Mouse (Mus musculus): ENCODE measurements at regions not wholly inside any gene's neighbourhood (a gene's known extent, or its start where the extent isn't known, plus 50 kb on each side); places are given as distances from the start of the nearest gene placed in this dataset.

GRCm38 (mm10) chr5:111958226-111958625, 224.5 kb downstream of the Gm26897 start:
- Histone ChIP-seq H3K4me1 (ENCODE audit: insufficient read depth, low read length) (0 out of 2 replicates have a peak, but pooled peaks cover 4% of the 10 kb centered on the region), H3K9me3 (ENCODE audit: low read length) (no peaks in the 10 kb centered on the region), H3K9ac (replicated peaks; ENCODE audit: low read length, poor library complexity, severe bottlenecking) (no peak overlapping the region), H3K27ac (ENCODE audit: low read depth, low read length) (no peak overlapping the region), H3K36me3 (ENCODE audit: insufficient read depth, low read length) (no peaks in the 10 kb centered on the region), H3K4me2 (ENCODE audit: low read depth, low read length, poor library complexity, severe bottlenecking) (peak overlapping the region; percentile 3; the same call in 1 of the 2 replicates), H3K27me3 (ENCODE audit: insufficient read depth, low read length) (no peaks in the 10 kb centered on the region; the same call in 1 of the 2 replicates), H3K4me3 (ENCODE audit: low read depth, low read length) (no peak overlapping the region)
- 0 out of 2 replicates have a peak, but pooled peaks have one; percentile 38 for ATAC-seq (ENCODE audit: low FRiP score)
- TF ChIP-seq CTCF (IDR thresholded peaks at IDR 0.05): no peak
- DNase-seq (ENCODE audit: low spot score): peak; percentile 82
- WGBS: 16% methylated on average over 17 of the region's 17 CpGs

GRCm38 (mm10) chr5:111965311-111965710, 231.6 kb downstream of the Gm26897 start:
- H3K36me3 ChIP-seq (ENCODE audit: insufficient read depth, low read length): no peaks in the 10 kb centered on the region
- H3K9me3 ChIP-seq (ENCODE audit: low read length): no peaks in the 10 kb centered on the region
- H3K4me3 ChIP-seq (ENCODE audit: low read depth, low read length): no peak overlapping the region
- 89% methylated on average over 7 of the region's 7 CpGs for WGBS
- TF ChIP-seq CTCF (IDR thresholded peaks at IDR 0.05): no peak
- H3K27me3 ChIP-seq (ENCODE audit: insufficient read depth, low read length): no peaks in the 10 kb centered on the region
- H3K9ac ChIP-seq (replicated peaks; ENCODE audit: low read length, poor library complexity, severe bottlenecking): no peak overlapping the region
- ATAC-seq (ENCODE audit: low FRiP score) (no peak), DNase-seq (ENCODE audit: low spot score) (no peak)
- no peaks in the 10 kb centered on the region for H3K4me1 ChIP-seq (ENCODE audit: insufficient read depth, low read length)
- H3K27ac ChIP-seq (ENCODE audit: low read depth, low read length): no peak overlapping the region
- no peak overlapping the region for H3K4me2 ChIP-seq (ENCODE audit: low read depth, low read length, poor library complexity, severe bottlenecking)

- peak; percentile 11 for DNase-seq (ENCODE audit: low spot score)
- no peaks in the 10 kb centered on the region for H3K4me1 ChIP-seq (ENCODE audit: insufficient read depth, low read length)
- ATAC-seq (ENCODE audit: low FRiP score): no peak
- no peak overlapping the region for H3K4me3 ChIP-seq (ENCODE audit: low read depth, low read length)
- no peaks in the 10 kb centered on the region for H3K27me3 ChIP-seq (ENCODE audit: insufficient read depth, low read length)
- no peak overlapping the region for H3K4me2 ChIP-seq (ENCODE audit: low read depth, low read length, poor library complexity, severe bottlenecking)
- peak overlapping the region; percentile 62; the same call in 1 of the 2 replicates for H3K27ac ChIP-seq (ENCODE audit: low read depth, low read length)
- H3K36me3 ChIP-seq (ENCODE audit: insufficient read depth, low read length): no peaks in the 10 kb centered on the region
- no peaks in the 10 kb centered on the region for H3K9me3 ChIP-seq (ENCODE audit: low read length)
- 0 out of 2 replicates have a peak, but pooled peaks have one; percentile 15 for TF ChIP-seq CTCF (IDR thresholded peaks at IDR 0.05)
- WGBS: 39% methylated on average over 11 of the region's 11 CpGs
- H3K9ac ChIP-seq (replicated peaks; ENCODE audit: low read length, poor library complexity, severe bottlenecking): no peak overlapping the region
Observed at GRCm38 (mm10) chr5:111968121-111968520, 234.4 kb downstream of the Gm26897 start.

- 83% methylated on average over 1 of the region's 1 CpGs for WGBS
- no peak for ATAC-seq (ENCODE audit: low FRiP score)
- H3K27ac ChIP-seq (ENCODE audit: low read depth, low read length): no peak overlapping the region; the same call in 1 of the 2 replicates
- no peaks in the 10 kb centered on the region for H3K4me1 ChIP-seq (ENCODE audit: insufficient read depth, low read length)
- no peak overlapping the region for H3K4me2 ChIP-seq (ENCODE audit: low read depth, low read length, poor library complexity, severe bottlenecking)
- no peaks in the 10 kb centered on the region for H3K9me3 ChIP-seq (ENCODE audit: low read length)
- DNase-seq (ENCODE audit: low spot score): no peak
- TF ChIP-seq CTCF (IDR thresholded peaks at IDR 0.05): no peak
- no peak overlapping the region for H3K9ac ChIP-seq (replicated peaks; ENCODE audit: low read length, poor library complexity, severe bottlenecking)
- H3K4me3 ChIP-seq (ENCODE audit: low read depth, low read length): no peak overlapping the region
- H3K36me3 ChIP-seq (ENCODE audit: insufficient read depth, low read length): no peaks in the 10 kb centered on the region
- H3K27me3 ChIP-seq (ENCODE audit: insufficient read depth, low read length): no peaks in the 10 kb centered on the region
Observed at GRCm38 (mm10) chr5:111968701-111969100, 235.0 kb downstream of the Gm26897 start.

- Histone ChIP-seq H3K9me3 (ENCODE audit: low read length) (no peaks in the 10 kb centered on the region), H3K27ac (ENCODE audit: low read depth, low read length) (no peak overlapping the region), H3K4me1 (ENCODE audit: insufficient read depth, low read length) (no peaks in the 10 kb centered on the region), H3K36me3 (ENCODE audit: insufficient read depth, low read length) (no peaks in the 10 kb centered on the region), H3K9ac (replicated peaks; ENCODE audit: low read length, poor library complexity, severe bottlenecking) (no peak overlapping the region), H3K27me3 (ENCODE audit: insufficient read depth, low read length) (no peaks in the 10 kb centered on the region), H3K4me2 (ENCODE audit: low read depth, low read length, poor library complexity, severe bottlenecking) (no peak overlapping the region), H3K4me3 (ENCODE audit: low read depth, low read length) (no peak overlapping the region)
- no peak for TF ChIP-seq CTCF (IDR thresholded peaks at IDR 0.05)
- no peak for ATAC-seq (ENCODE audit: low FRiP score)
- DNase-seq (ENCODE audit: low spot score): no peak
- WGBS: 78% methylated on average over 3 of the region's 3 CpGs
Observed at GRCm38 (mm10) chr5:111971193-111971592, 237.5 kb downstream of the Gm26897 start.

- no peak for ATAC-seq (ENCODE audit: low FRiP score)
- Histone ChIP-seq H3K27me3 (ENCODE audit: insufficient read depth, low read length) (no peaks in the 10 kb centered on the region), H3K9me3 (ENCODE audit: low read length) (no peaks in the 10 kb centered on the region), H3K4me3 (ENCODE audit: low read depth, low read length) (no peak overlapping the region), H3K27ac (ENCODE audit: low read depth, low read length) (no peak overlapping the region), H3K4me1 (ENCODE audit: insufficient read depth, low read length) (no peaks in the 10 kb centered on the region), H3K36me3 (ENCODE audit: insufficient read depth, low read length) (no peaks in the 10 kb centered on the region), H3K4me2 (ENCODE audit: low read depth, low read length, poor library complexity, severe bottlenecking) (no peak overlapping the region), H3K9ac (replicated peaks; ENCODE audit: low read length, poor library complexity, severe bottlenecking) (no peak overlapping the region)
- DNase-seq (ENCODE audit: low spot score): peak; percentile 42
- TF ChIP-seq CTCF (IDR thresholded peaks at IDR 0.05): no peak
- 66% methylated on average over 3 of the region's 3 CpGs for WGBS
Observed at GRCm38 (mm10) chr5:111971952-111972351, 238.2 kb downstream of the Gm26897 start.
